Mouse (Mus musculus): ENCODE results near the gene Actl11. TPM values are rescaled to one million over a fixed set of nuclear protein-coding genes. Genes with fewer than 3 reads are reported as not detected.
A peak's percentile ranks its signal among the peaks of the same experiment; 100 is the strongest.

The Actl11 gene
- polyA plus RNA-seq, 1 experiment from 2014 or later: not detected

GRCm38 (mm10) chr9:107960928-107961327 lies 32.7 kb downstream of the Actl11 start:
- ATAC-seq (replicated peaks; ENCODE audit: low FRiP score) (no peak), DNase-seq (ENCODE audit: low spot score) (no peak)
- Histone ChIP-seq H3K9me3 (ENCODE audit: control insufficient read depth, low read length) (no peaks in the 10 kb centered on the region), H3K4me1 (replicated peaks; ENCODE audit: control insufficient read depth, insufficient read depth, low read length) (0 out of 2 replicates have a peak, but pooled peaks cover 4% of the 10 kb centered on the region), H3K27me3 (replicated peaks; ENCODE audit: control insufficient read depth, insufficient read depth, low read length) (no peaks in the 10 kb centered on the region), H3K4me3 (ENCODE audit: low read depth, low read length) (no peak overlapping the region), H3K4me2 (no peak overlapping the region), H3K36me3 (ENCODE audit: control insufficient read depth, insufficient read depth, low read length) (peaks cover 25% of the 10 kb centered on the region), H3K27ac (ENCODE audit: low read depth, low read length) (no peak overlapping the region), H3K9ac (ENCODE audit: low read depth, low read length) (no peak overlapping the region)
- 65% methylated on average over 4 of the region's 4 CpGs for WGBS

- DNase-seq (ENCODE audit: low spot score) (no peak), ATAC-seq (replicated peaks; ENCODE audit: low FRiP score) (no peak)
- Histone ChIP-seq H3K4me2 (no peak overlapping the region), H3K4me1 (replicated peaks; ENCODE audit: control insufficient read depth, insufficient read depth, low read length) (0 out of 2 replicates have a peak, but pooled peaks cover 4% of the 10 kb centered on the region), H3K36me3 (ENCODE audit: control insufficient read depth, insufficient read depth, low read length) (peaks cover 25% of the 10 kb centered on the region), H3K4me3 (ENCODE audit: low read depth, low read length) (no peak overlapping the region), H3K9me3 (ENCODE audit: control insufficient read depth, low read length) (no peaks in the 10 kb centered on the region), H3K27me3 (replicated peaks; ENCODE audit: control insufficient read depth, insufficient read depth, low read length) (no peaks in the 10 kb centered on the region), H3K27ac (ENCODE audit: low read depth, low read length) (no peak overlapping the region), H3K9ac (ENCODE audit: low read depth, low read length) (no peak overlapping the region)
- 91% methylated on average over 10 of the region's 10 CpGs for WGBS
Observed at GRCm38 (mm10) chr9:107961351-107961762, 33.1 kb downstream of the Actl11 start.

GRCm38 (mm10) chr9:107961881-107962280 lies 33.6 kb downstream of the Actl11 start:
- no peak overlapping the region for H3K4me3 ChIP-seq (ENCODE audit: low read depth, low read length)
- ATAC-seq (replicated peaks; ENCODE audit: low FRiP score) (no peak), DNase-seq (ENCODE audit: low spot score) (no peak)
- 0 out of 2 replicates have a peak, but pooled peaks cover 4% of the 10 kb centered on the region for H3K4me1 ChIP-seq (replicated peaks; ENCODE audit: control insufficient read depth, insufficient read depth, low read length)
- H3K4me2 ChIP-seq: no peak overlapping the region
- no peak overlapping the region for H3K27ac ChIP-seq (ENCODE audit: low read depth, low read length)
- no peaks in the 10 kb centered on the region for H3K27me3 ChIP-seq (replicated peaks; ENCODE audit: control insufficient read depth, insufficient read depth, low read length)
- peaks cover 25% of the 10 kb centered on the region for H3K36me3 ChIP-seq (ENCODE audit: control insufficient read depth, insufficient read depth, low read length)
- WGBS: 77% methylated on average over 5 of the region's 5 CpGs
- no peak overlapping the region for H3K9ac ChIP-seq (ENCODE audit: low read depth, low read length)
- no peaks in the 10 kb centered on the region for H3K9me3 ChIP-seq (ENCODE audit: control insufficient read depth, low read length)

GRCm38 (mm10) chr9:107962916-107963315 lies 34.6 kb downstream of the Actl11 start:
- 88% methylated on average over 9 of the region's 9 CpGs for WGBS
- ATAC-seq (replicated peaks; ENCODE audit: low FRiP score) (no peak), DNase-seq (ENCODE audit: low spot score) (no peak)
- no peak overlapping the region for H3K4me3 ChIP-seq (ENCODE audit: low read depth, low read length)
- H3K27ac ChIP-seq (ENCODE audit: low read depth, low read length): no peak overlapping the region
- no peak overlapping the region for H3K9ac ChIP-seq (ENCODE audit: low read depth, low read length)
- H3K4me2 ChIP-seq: no peak overlapping the region
- 0 out of 2 replicates have a peak, but pooled peaks cover 4% of the 10 kb centered on the region for H3K4me1 ChIP-seq (replicated peaks; ENCODE audit: control insufficient read depth, insufficient read depth, low read length)
- no peaks in the 10 kb centered on the region for H3K9me3 ChIP-seq (ENCODE audit: control insufficient read depth, low read length)
- H3K27me3 ChIP-seq (replicated peaks; ENCODE audit: control insufficient read depth, insufficient read depth, low read length): no peaks in the 10 kb centered on the region
- H3K36me3 ChIP-seq (ENCODE audit: control insufficient read depth, insufficient read depth, low read length): peaks cover 21% of the 10 kb centered on the region

GRCm38 (mm10) chr9:107963700-107964099 lies 35.4 kb downstream of the Actl11 start:
- 17% methylated on average over 5 of the region's 5 CpGs for WGBS
- no peak overlapping the region for H3K9ac ChIP-seq (ENCODE audit: low read depth, low read length)

GRCm38 (mm10) chr9:107964681-107965080 lies 36.4 kb downstream of the Actl11 start:
- H3K4me2 ChIP-seq: no peak overlapping the region
- no peak overlapping the region for H3K27ac ChIP-seq (ENCODE audit: low read depth, low read length)
- H3K36me3 ChIP-seq (ENCODE audit: control insufficient read depth, insufficient read depth, low read length): peaks cover 21% of the 10 kb centered on the region
- 88% methylated on average over 9 of the region's 9 CpGs for WGBS
- no peaks in the 10 kb centered on the region for H3K9me3 ChIP-seq (ENCODE audit: control insufficient read depth, low read length)
- no peaks in the 10 kb centered on the region for H3K27me3 ChIP-seq (replicated peaks; ENCODE audit: control insufficient read depth, insufficient read depth, low read length)
- peak overlapping the region; percentile 5; the same call in 1 of the 2 replicates for H3K9ac ChIP-seq (ENCODE audit: low read depth, low read length)
- ATAC-seq (replicated peaks; ENCODE audit: low FRiP score): no peak
- no peak for DNase-seq (ENCODE audit: low spot score)
- no peak overlapping the region for H3K4me3 ChIP-seq (ENCODE audit: low read depth, low read length)
- 0 out of 2 replicates have a peak, but pooled peaks cover 4% of the 10 kb centered on the region for H3K4me1 ChIP-seq (replicated peaks; ENCODE audit: control insufficient read depth, insufficient read depth, low read length)

More at GRCm38 (mm10) chr9:107963700-107964099, 35.4 kb downstream of the Actl11 start:
- ATAC-seq (replicated peaks; ENCODE audit: low FRiP score) (peak; percentile 80), DNase-seq (ENCODE audit: low spot score) (peak; percentile 80)
- H3K9me3 ChIP-seq (ENCODE audit: control insufficient read depth, low read length): no peaks in the 10 kb centered on the region
- H3K4me3 ChIP-seq (ENCODE audit: low read depth, low read length): no peak overlapping the region
- H3K27me3 ChIP-seq (replicated peaks; ENCODE audit: control insufficient read depth, insufficient read depth, low read length): no peaks in the 10 kb centered on the region
- no peak overlapping the region for H3K27ac ChIP-seq (ENCODE audit: low read depth, low read length)
- peaks cover 21% of the 10 kb centered on the region for H3K36me3 ChIP-seq (ENCODE audit: control insufficient read depth, insufficient read depth, low read length)
- 0 out of 2 replicates have a peak, but pooled peaks cover 4% of the 10 kb centered on the region for H3K4me1 ChIP-seq (replicated peaks; ENCODE audit: control insufficient read depth, insufficient read depth, low read length)
- no peak overlapping the region for H3K4me2 ChIP-seq

GRCm38 (mm10) chr9:107966676-107967075 lies 38.4 kb downstream of the Actl11 start:
- Histone ChIP-seq H3K4me3 (ENCODE audit: low read depth, low read length) (no peak overlapping the region), H3K4me2 (no peak overlapping the region), H3K27ac (ENCODE audit: low read depth, low read length) (peak overlapping the region; percentile 5; the same call in 1 of the 2 replicates), H3K9ac (ENCODE audit: low read depth, low read length) (no peak overlapping the region), H3K9me3 (ENCODE audit: control insufficient read depth, low read length) (no peaks in the 10 kb centered on the region), H3K36me3 (ENCODE audit: control insufficient read depth, insufficient read depth, low read length) (peaks cover 14% of the 10 kb centered on the region), H3K27me3 (replicated peaks; ENCODE audit: control insufficient read depth, insufficient read depth, low read length) (no peaks in the 10 kb centered on the region), H3K4me1 (replicated peaks; ENCODE audit: control insufficient read depth, insufficient read depth, low read length) (peaks cover 17% of the 10 kb centered on the region)
- no peak for DNase-seq (ENCODE audit: low spot score)
- 66% methylated on average over 10 of the region's 10 CpGs for WGBS
- no peak for ATAC-seq (replicated peaks; ENCODE audit: low FRiP score)

GRCm38 (mm10) chr9:107967437-107967836 lies 39.2 kb downstream of the Actl11 start:
- H3K4me3 ChIP-seq (ENCODE audit: low read depth, low read length): no peak overlapping the region
- H3K9me3 ChIP-seq (ENCODE audit: control insufficient read depth, low read length): no peaks in the 10 kb centered on the region
- ATAC-seq (replicated peaks; ENCODE audit: low FRiP score) (no peak), DNase-seq (ENCODE audit: low spot score) (no peak)
- peaks cover 12% of the 10 kb centered on the region for H3K36me3 ChIP-seq (ENCODE audit: control insufficient read depth, insufficient read depth, low read length)
- no peaks in the 10 kb centered on the region for H3K27me3 ChIP-seq (replicated peaks; ENCODE audit: control insufficient read depth, insufficient read depth, low read length)
- H3K4me2 ChIP-seq: no peak overlapping the region
- WGBS: 90% methylated on average over 6 of the region's 6 CpGs
- peaks cover 24% of the 10 kb centered on the region for H3K4me1 ChIP-seq (replicated peaks; ENCODE audit: control insufficient read depth, insufficient read depth, low read length)
- H3K27ac ChIP-seq (ENCODE audit: low read depth, low read length): no peak overlapping the region
- no peak overlapping the region for H3K9ac ChIP-seq (ENCODE audit: low read depth, low read length)

GRCm38 (mm10) chr9:107968531-107968930 lies 40.3 kb downstream of the Actl11 start:
- no peaks in the 10 kb centered on the region for H3K9me3 ChIP-seq (ENCODE audit: control insufficient read depth, low read length)
- H3K36me3 ChIP-seq (ENCODE audit: control insufficient read depth, insufficient read depth, low read length): peaks cover 11% of the 10 kb centered on the region; the same call in 1 of the 2 replicates

More at GRCm38 (mm10) chr9:107968531-107968930, 40.3 kb downstream of the Actl11 start:
- no peak overlapping the region for H3K27ac ChIP-seq (ENCODE audit: low read depth, low read length)
- no peaks in the 10 kb centered on the region for H3K27me3 ChIP-seq (replicated peaks; ENCODE audit: control insufficient read depth, insufficient read depth, low read length)
- 86% methylated on average over 7 of the region's 7 CpGs for WGBS
- ATAC-seq (replicated peaks; ENCODE audit: low FRiP score) (no peak), DNase-seq (ENCODE audit: low spot score) (no peak)
- no peak overlapping the region for H3K4me3 ChIP-seq (ENCODE audit: low read depth, low read length)
- no peak overlapping the region for H3K4me2 ChIP-seq
- no peak overlapping the region for H3K9ac ChIP-seq (ENCODE audit: low read depth, low read length)
- H3K4me1 ChIP-seq (replicated peaks; ENCODE audit: control insufficient read depth, insufficient read depth, low read length): peaks cover 35% of the 10 kb centered on the region

Measured in liver, embryonic 11.5 days (tissue).